Mouse (Mus musculus) right cerebral cortex, adult 2 months (tissue): ENCODE data around the gene Camk2n2.
A peak's percentile ranks its signal among the peaks of the same experiment; 100 is the strongest.
"Not testable (repeated sequence)": the region's sequence is repeated elsewhere in the genome, so short reads cannot be mapped to it uniquely, and the experiment has no call there.

Source experiments
- DNase-seq, 2 experiments: peaks; one replicate each; pipeline ENCODE4 v3.0.0; 2021 to 2022; ENCODE audit warnings: low spot score in 2 of 2

Camk2n2 gene

GRCm38 (mm10) chr16:20621191-20621990 lies at the start of gene Camk2n2:
Gene Camk2n2, minus strand, starts transcription at chr16:20621287.
- DNase-seq: peak in 1 of 2 experiments; percentile 47

DNA sequence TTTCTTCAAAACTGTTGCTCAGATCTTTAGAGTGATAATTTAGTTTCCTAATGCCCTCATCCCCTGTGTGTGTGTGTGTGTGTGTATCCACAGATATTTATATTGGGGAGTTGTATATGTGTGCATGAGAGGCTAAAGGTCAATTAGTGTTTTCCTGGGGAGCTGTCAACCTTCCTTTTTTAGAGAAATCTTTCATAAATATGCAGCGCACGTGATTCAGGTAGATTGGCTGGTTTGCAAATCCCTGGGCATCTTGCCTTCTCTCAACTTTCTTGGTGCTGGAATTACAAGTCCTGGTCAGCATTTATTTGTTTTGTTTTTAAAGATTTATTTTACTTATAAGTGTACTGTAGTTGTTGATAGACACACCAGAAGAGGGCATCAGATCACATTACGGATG lies 49.2 kb upstream of the Camk2n2 start:
- DNase-seq: no peak

- not testable (repeated sequence) for DNase-seq
These were observed 46.9 kb upstream of the Camk2n2 start, which contains the start of gene Eif4g1 for GRCm38 (mm10) chr16:20668013-20668412. Gene Eif4g1, plus strand, starts transcription at chr16:20668313.

- DNase-seq: no peak
These were observed 36.6 kb upstream of the Camk2n2 start for GRCm38 (mm10) chr16:20657661-20658060.

DNA sequence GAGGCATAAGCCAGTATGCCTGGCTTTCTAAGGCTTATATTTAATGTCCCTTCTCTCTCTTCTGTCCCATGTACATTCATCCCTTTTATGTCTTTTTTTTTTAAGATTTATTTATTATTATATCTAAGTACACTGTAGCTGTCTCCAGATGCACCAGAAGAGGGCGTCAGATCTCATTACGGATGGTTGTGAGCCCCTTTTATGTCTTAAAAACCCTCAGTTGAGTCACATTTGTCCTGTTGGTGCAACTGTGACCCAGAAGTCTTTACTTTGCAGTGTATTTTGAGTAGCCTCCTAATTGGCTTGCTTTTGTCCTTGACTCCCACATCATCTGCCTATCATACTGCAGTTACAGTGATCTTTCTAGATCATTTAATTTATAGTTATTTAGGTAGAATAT lies 32.2 kb upstream of the Camk2n2 start:
- DNase-seq: no peak

- no peak for DNase-seq
These were observed 30.8 kb upstream of the Camk2n2 start for GRCm38 (mm10) chr16:20651947-20652310.

DNA sequence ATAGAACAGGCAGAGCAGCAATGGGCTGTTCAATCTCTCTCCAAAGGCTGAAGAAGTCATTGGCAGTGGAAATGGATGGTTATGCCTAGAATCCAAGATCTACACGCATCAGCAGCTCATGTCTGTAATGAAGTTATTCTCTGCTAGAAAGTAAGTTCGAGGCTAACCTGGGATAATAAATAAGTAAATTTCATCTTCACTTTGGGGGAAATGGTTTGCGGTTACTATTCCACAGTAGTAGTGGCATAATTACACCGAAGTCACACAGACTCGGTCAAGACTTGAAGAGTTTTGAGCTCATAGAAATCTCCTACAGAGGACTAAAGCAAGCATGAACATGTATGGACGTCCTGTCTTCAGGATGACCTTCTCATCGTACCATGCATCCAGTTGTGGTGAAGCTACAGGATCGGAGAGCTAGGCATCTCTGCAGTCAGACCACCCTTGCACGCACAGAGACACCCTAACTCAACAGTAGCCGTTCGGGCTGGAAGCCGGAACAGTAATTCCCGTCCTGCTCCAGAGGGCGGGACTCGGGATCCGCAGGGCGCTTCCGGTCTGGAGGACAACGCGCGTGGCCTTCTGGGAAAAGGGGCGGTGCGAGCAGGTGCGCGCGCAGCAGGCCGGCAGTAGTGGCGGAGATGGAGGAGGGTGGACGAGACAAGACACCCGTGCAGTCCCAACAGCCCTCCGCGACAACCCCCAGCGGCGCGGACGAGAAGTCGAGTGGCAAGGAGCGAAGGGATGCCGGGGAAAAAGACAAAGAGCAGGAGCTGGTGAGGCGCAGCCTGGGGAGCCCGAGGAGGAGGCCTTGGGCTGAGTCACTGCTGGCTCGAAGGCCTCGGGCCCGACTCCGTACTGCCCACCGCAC lies 30.2 kb upstream of the Camk2n2 start, which contains the start of gene Psmd2:
Psmd2 (plus strand) TSS at position 577 of the 871 bp plus-strand sequence.
- DNase-seq: peak; percentile 95 to 98

DNA sequence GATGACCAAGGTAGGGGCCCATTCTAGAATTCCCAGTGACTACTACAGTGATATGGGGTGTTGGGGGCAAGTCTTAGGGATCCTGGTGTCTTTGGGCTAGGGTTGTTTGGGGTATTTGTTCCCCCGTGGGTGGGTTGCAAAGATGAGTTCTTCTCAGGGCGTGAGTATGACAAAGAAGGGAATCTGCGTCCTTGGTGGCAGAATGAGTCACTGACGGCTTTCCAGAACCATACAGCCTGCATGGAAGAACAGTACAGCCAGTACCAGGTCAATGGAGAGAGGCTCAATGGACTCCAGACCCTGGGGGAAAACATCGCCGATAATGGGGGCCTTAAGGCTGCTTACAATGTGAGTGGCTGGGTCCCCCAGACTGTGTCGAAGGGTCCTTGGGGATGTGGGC lies 22.8 kb upstream of the Camk2n2 start:
- no peak for DNase-seq

DNA sequence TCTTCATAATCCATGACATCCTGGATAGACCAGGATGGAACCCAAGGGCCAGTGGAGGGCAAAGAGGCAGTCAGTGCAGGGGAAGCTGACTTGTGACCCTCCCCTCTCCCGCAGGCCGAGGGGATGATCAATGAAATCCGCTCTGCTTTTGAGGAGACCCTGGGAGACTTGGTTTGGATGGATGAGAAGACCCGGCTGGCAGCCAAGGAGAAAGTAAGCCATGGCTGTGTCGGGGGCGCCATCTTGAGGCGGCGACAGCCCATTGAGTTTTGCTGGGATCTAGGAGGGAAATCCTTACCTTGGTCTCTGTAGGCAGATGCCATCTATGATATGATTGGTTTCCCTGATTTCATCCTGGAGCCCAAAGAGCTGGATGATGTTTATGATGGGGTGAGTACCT lies 21.1 kb upstream of the Camk2n2 start:
- peak; percentile 81 to 84 for DNase-seq

DNA sequence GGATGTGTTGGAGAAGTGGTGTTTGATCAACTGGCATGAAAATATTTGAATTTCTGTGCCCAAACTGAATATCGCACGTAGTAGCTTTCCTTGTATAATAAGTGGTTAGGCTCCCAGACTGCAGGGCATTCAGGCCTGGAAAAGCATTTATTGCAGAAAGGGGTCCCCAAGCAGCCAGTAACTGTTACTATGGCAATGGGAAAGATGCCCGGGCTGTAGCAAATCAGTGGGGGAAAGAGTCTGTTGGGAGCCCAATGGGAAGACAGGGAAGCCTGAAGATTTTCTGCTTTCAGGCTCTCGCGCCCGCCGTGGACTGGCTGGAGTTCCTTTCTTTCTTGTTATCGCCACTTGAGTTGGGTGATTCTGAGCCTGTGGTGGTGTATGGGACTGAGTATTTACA lies 17.3 kb upstream of the Camk2n2 start:
- DNase-seq: peak; percentile 28 to 44

DNA sequence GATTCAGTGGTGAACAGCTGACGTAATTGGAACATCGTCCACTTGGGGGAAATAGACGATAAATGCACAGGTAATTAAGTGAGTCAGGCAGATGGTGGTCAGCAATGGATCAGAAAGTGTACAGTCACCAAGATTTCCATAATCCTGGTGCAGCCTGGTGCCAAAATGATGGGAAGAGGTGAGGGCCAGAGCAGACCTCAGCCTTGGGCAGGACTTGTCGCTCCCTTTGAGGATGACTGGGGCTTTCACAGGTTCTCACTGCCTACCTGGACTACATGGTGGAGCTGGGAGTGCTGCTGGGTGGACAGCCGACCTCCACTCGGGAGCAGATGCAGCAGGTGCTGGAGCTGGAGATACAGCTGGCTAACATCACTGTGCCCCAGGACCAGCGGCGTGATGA lies 16.3 kb upstream of the Camk2n2 start:
- no peak for DNase-seq

GRCm38 (mm10) chr16:20629731-20630634 lies 8.9 kb upstream of the Camk2n2 start, which contains the start of gene Ece2:
Gene Ece2, plus strand, starts transcription at chr16:20629828.
- peak in 1 of 2 experiments; percentile 21 for DNase-seq

GRCm38 (mm10) chr16:20628871-20629391 lies 7.8 kb upstream of the Camk2n2 start:
- peak; percentile 56 to 68 for DNase-seq

GRCm38 (mm10) chr16:20623211-20623610 lies 2.1 kb upstream of the Camk2n2 start:
- no peak for DNase-seq

- peak; percentile 68 to 72 for DNase-seq
These were observed 1.1 kb upstream of the Camk2n2 start for GRCm38 (mm10) chr16:20621991-20622685.

GRCm38 (mm10) chr16:20620751-20621190 lies 316 bp downstream of the Camk2n2 start:
- peak in 1 of 2 experiments; percentile 18 for DNase-seq

- no peak for DNase-seq
These were observed 720 bp downstream of the Camk2n2 start for GRCm38 (mm10) chr16:20620399-20620735.

DNA sequence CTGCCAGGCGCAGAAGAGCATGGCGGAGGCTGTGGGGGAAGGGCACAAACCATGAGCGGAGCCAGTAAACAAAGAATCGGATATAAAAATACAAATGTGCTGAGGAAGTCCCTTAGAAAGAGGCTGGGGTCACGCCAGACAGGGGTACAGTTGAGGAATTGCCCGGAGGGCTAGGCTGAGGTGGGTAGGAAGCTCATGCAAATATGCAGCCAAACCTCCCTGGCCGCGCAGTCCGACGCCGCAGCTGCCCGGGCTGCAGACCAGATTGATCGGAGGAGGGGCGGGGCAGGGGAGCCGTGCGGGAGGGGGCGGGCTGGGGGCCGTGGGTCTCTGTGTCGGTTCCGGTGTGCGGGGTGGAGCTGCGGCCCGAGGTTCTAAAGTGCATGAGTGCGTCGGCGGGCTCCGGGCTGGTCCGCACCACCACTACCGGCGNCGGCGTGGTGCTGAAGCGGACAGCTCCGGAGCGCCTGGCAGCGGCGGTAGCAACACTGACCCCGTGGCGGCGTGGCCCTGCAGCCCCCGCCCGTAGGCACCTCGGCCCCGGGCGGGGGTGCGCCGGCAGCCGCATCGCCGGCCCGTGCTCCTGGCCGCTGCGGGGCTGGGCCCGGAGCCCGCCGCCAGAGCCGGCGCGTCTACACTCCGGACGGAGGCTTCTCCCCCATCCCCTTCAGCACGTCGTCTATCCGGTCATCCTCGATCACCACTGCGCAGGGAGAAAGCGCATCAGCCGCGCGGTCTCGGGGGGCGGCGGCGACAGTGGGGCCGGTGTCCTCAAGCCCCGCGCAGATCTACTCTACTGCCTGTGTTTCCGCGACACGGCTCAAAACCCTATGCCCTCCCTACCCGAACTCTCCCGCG lies 1.3 kb downstream of the Camk2n2 start:
- peak in 1 of 2 experiments; percentile 15 for DNase-seq
